Mouse (Mus musculus) lung, embryonic 16.5 days (tissue): ENCODE results near the gene BC052040. TPM values are rescaled to one million over a fixed set of nuclear protein-coding genes. Genes with fewer than 3 reads are reported as not detected.

Source experiments
- ATAC-seq: fragments of 200-750 bp; cut with Nextera tagmentation; 2 replicates; pipeline ENCODE4 v1.8.0; 2017; ENCODE audit warnings: low read depth, mild to moderate bottlenecking, moderate library complexity
- H3K27ac ChIP-seq: fragments of 300-500 bp; sonication (generic); 2 replicates; pipeline ENCODE4 v1.5.1; 2014; ENCODE audit warnings: mild to moderate bottlenecking, control low read depth, low read length
- H3K27me3 ChIP-seq: fragments of 300-500 bp; sonication (generic); 2 replicates; pipeline ENCODE4 v1.6.1; 2014; ENCODE audit warnings: low read depth, low read length, mixed read lengths; ENCODE audit not compliant: control insufficient read depth, insufficient read depth
- H3K36me3 ChIP-seq: fragments of 300-500 bp; sonication (generic); 2 replicates; pipeline ENCODE4 v1.6.1; 2014; ENCODE audit warnings: low read length; ENCODE audit not compliant: control insufficient read depth, insufficient read depth
- H3K4me1 ChIP-seq: fragments of 300-500 bp; sonication (generic); replicated peaks from 2 replicates; pipeline ENCODE4 v1.6.1; 2014; ENCODE audit warnings: low read length, mixed read lengths; ENCODE audit not compliant: control insufficient read depth, insufficient read depth
- H3K4me2 ChIP-seq: fragments of 300-500 bp; sonication (generic); 2 replicates; pipeline ENCODE4 v1.6.1; 2014; ENCODE audit warnings: low read depth, low read length, control low read depth
- H3K4me3 ChIP-seq: fragments of 300-500 bp; sonication (generic); 2 replicates; pipeline ENCODE4 v1.5.1; 2014; ENCODE audit warnings: mild to moderate bottlenecking, low read length, control low read depth
- H3K9ac ChIP-seq: fragments of 300-500 bp; sonication (generic); 2 replicates; pipeline ENCODE4 v1.6.1; 2014; ENCODE audit warnings: low read length, control low read depth
- H3K9me3 ChIP-seq: fragments of 300-500 bp; sonication (generic); 2 replicates; pipeline ENCODE4 v1.6.1; 2016; ENCODE audit warnings: low read length; ENCODE audit not compliant: control insufficient read depth
- WGBS: fragments of 180-500 bp; shearing (Covaris S2); extraction: QIAGEN DNeasy Blood & Tissue Kit; methylation state at CpG from one replicate; pipeline ENCODE4 v1.1.7; 2014; 5-methylcytosine and 5-hydroxymethylcytosine counted together
- polyA plus RNA-seq: library from polyadenylated mRNA; unstranded; fragments of >200 nt; fragmentation: Nextera tagmentation; extraction: Ambion mirVana; gene quantifications from 2 replicates; pipeline ENCODE4 v1.2.1, GENCODE M21; 2015

The BC052040 gene
- polyA plus RNA-seq, 1 experiment from 2014 or later = 12.6 TPM

GRCm38 (mm10) chr2:115597017-115597416 is 15.5 kb downstream of the BC052040 start:
- no peak overlapping the region for H3K4me3 ChIP-seq
- no peak for ATAC-seq
- no peaks in the 10 kb centered on the region for H3K36me3 ChIP-seq
- no peak overlapping the region for H3K4me2 ChIP-seq
- peaks cover 10% of the 10 kb centered on the region for H3K4me1 ChIP-seq
- WGBS = 56% methylated on average over 10 of the region's 10 CpGs
- H3K9ac ChIP-seq = no peak overlapping the region
- H3K27me3 ChIP-seq = no peaks in the 10 kb centered on the region
- H3K27ac ChIP-seq = no peak overlapping the region
- no peaks in the 10 kb centered on the region for H3K9me3 ChIP-seq

DNA sequence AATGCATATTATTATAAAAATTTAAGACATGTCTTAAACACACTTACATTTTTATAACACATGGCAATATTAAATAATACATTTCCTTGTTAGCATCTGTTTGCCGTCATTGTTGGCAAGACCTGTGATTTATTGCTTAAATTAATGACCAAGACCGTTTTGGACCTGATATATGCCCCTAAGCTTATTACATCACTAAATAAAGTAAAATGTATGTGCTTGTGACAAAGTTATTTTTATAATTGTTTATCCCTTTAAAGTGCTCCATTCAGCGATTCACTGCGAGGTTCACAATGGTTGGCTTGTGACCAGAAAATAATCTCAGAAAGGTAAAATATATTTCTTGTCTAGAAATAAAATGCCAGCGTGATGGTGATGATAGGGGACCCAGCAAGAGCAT is 16.8 kb downstream of the BC052040 start:
- no peaks in the 10 kb centered on the region for H3K27me3 ChIP-seq
- ATAC-seq = no peak

GRCm38 (mm10) chr2:115600724-115601123 is 19.2 kb downstream of the BC052040 start:
- H3K4me3 ChIP-seq = no peak overlapping the region
- H3K4me1 ChIP-seq = no peaks in the 10 kb centered on the region
- 0 out of 2 replicates have a peak, but pooled peaks have one; percentile 31 for ATAC-seq
- no peak overlapping the region for H3K9ac ChIP-seq
- H3K27me3 ChIP-seq = no peaks in the 10 kb centered on the region
- no peak overlapping the region for H3K27ac ChIP-seq
- H3K9me3 ChIP-seq = no peaks in the 10 kb centered on the region
- 42% methylated on average over 5 of the region's 5 CpGs for WGBS
- H3K36me3 ChIP-seq = no peaks in the 10 kb centered on the region
- H3K4me2 ChIP-seq = no peak overlapping the region

More for the DNA sequence above, 16.8 kb downstream of the BC052040 start:
- Histone ChIP-seq H3K4me2 (no peak overlapping the region), H3K4me1 (no peaks in the 10 kb centered on the region), H3K27ac (no peak overlapping the region), H3K4me3 (no peak overlapping the region), H3K9ac (no peak overlapping the region), H3K9me3 (no peaks in the 10 kb centered on the region), H3K36me3 (no peaks in the 10 kb centered on the region)
- WGBS = 60% methylated on average over 5 of the region's 5 CpGs

GRCm38 (mm10) chr2:115601280-115601679 is 19.8 kb downstream of the BC052040 start:
- WGBS = 91% methylated on average over 1 of the region's 1 CpGs
- Histone ChIP-seq H3K4me2 (no peak overlapping the region), H3K9me3 (no peaks in the 10 kb centered on the region), H3K36me3 (no peaks in the 10 kb centered on the region), H3K4me1 (no peaks in the 10 kb centered on the region), H3K27ac (no peak overlapping the region), H3K9ac (no peak overlapping the region), H3K4me3 (no peak overlapping the region), H3K27me3 (no peaks in the 10 kb centered on the region)
- no peak for ATAC-seq

DNA sequence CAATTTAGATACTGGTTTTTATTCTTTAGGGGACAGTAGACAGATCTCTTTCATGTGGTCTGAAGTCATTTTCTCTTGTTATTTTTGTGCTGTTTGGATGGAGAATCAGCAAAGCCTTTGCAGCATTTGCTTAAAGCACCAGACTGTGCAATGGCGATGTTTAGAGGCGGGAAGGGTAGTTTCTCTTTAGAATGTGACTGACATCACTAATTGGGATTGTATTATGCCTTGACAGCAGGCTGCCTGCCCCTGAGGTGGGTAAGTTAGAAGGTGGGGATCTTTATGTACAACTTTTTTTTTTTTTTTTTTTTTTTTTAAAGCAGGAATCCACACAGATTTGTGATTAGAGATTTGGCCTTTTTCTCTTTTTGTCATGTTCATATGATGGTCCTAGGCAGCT is 20.6 kb downstream of the BC052040 start:
- Histone ChIP-seq H3K4me1 (no peaks in the 10 kb centered on the region), H3K9me3 (no peaks in the 10 kb centered on the region), H3K27ac (no peak overlapping the region), H3K4me2 (no peak overlapping the region), H3K4me3 (no peak overlapping the region), H3K9ac (no peak overlapping the region), H3K36me3 (no peaks in the 10 kb centered on the region), H3K27me3 (no peaks in the 10 kb centered on the region)
- ATAC-seq = no peak
- 96% methylated on average over 2 of the region's 2 CpGs for WGBS

GRCm38 (mm10) chr2:115604132-115604531 is 22.6 kb downstream of the BC052040 start:
- H3K36me3 ChIP-seq = no peaks in the 10 kb centered on the region
- no peaks in the 10 kb centered on the region for H3K4me1 ChIP-seq
- no peak overlapping the region for H3K4me2 ChIP-seq
- H3K27ac ChIP-seq = no peak overlapping the region
- no peak for ATAC-seq
- no peak overlapping the region for H3K9ac ChIP-seq
- no peaks in the 10 kb centered on the region for H3K27me3 ChIP-seq
- WGBS = 79% methylated on average over 6 of the region's 6 CpGs
- H3K4me3 ChIP-seq = no peak overlapping the region
- H3K9me3 ChIP-seq = no peaks in the 10 kb centered on the region

DNA sequence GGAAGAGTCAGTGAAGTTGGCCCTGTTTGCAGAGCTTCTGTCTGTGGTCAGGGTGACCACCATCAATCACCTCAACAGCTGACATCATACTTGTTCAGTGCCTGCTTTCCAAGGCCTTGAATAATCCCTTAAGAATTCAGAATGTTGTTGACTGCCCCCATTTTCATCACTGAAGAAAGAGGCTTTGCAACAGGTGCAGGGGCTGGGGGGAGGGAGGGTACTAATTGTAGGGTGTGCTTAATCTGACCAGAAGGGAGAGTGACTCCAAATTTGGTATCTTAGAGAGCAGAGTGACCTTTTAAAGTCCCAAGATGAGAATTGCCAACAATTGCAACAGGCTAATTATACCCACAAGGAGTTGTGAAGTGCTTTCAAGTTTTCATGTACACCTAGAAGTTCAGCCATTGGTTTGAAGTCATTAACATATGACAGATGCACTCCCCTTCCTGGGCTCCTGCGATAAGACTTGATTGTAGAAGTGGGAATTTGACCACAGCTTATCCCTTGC is 24.4 kb downstream of the BC052040 start:
- Histone ChIP-seq H3K4me2 (no peak overlapping the region), H3K9me3 (no peaks in the 10 kb centered on the region), H3K27me3 (no peaks in the 10 kb centered on the region), H3K9ac (no peak overlapping the region), H3K4me3 (no peak overlapping the region), H3K4me1 (no peaks in the 10 kb centered on the region), H3K36me3 (no peaks in the 10 kb centered on the region), H3K27ac (no peak overlapping the region)
- ATAC-seq = no peak
- 45% methylated on average over 1 of the region's 1 CpGs for WGBS

GRCm38 (mm10) chr2:115609020-115609419 is 27.5 kb downstream of the BC052040 start:
- no peak overlapping the region for H3K27ac ChIP-seq
- no peak overlapping the region for H3K9ac ChIP-seq
- H3K27me3 ChIP-seq = no peaks in the 10 kb centered on the region
- ATAC-seq = no peak
- no peaks in the 10 kb centered on the region for H3K4me1 ChIP-seq
- WGBS = 93% methylated on average over 3 of the region's 3 CpGs
- no peaks in the 10 kb centered on the region for H3K9me3 ChIP-seq
- H3K4me2 ChIP-seq = no peak overlapping the region
- no peaks in the 10 kb centered on the region for H3K36me3 ChIP-seq
- H3K4me3 ChIP-seq = no peak overlapping the region

- H3K9ac ChIP-seq = no peak overlapping the region
- H3K27ac ChIP-seq = no peak overlapping the region
- H3K4me1 ChIP-seq = no peaks in the 10 kb centered on the region
- ATAC-seq = no peak
- H3K4me2 ChIP-seq = no peak overlapping the region
- no peaks in the 10 kb centered on the region for H3K36me3 ChIP-seq
- no peaks in the 10 kb centered on the region for H3K9me3 ChIP-seq
- H3K4me3 ChIP-seq = no peak overlapping the region
- H3K27me3 ChIP-seq = no peaks in the 10 kb centered on the region
- WGBS = 66% methylated on average over 2 of the region's 2 CpGs
Observed at GRCm38 (mm10) chr2:115610092-115610491, 28.6 kb downstream of the BC052040 start.

GRCm38 (mm10) chr2:115610503-115610902 is 29.0 kb downstream of the BC052040 start:
- WGBS = 85% methylated on average over 6 of the region's 6 CpGs
- H3K4me3 ChIP-seq = no peak overlapping the region

More at GRCm38 (mm10) chr2:115610503-115610902, 29.0 kb downstream of the BC052040 start:
- H3K27ac ChIP-seq = no peak overlapping the region
- H3K9me3 ChIP-seq = no peaks in the 10 kb centered on the region
- no peaks in the 10 kb centered on the region for H3K4me1 ChIP-seq
- H3K36me3 ChIP-seq = no peaks in the 10 kb centered on the region
- H3K27me3 ChIP-seq = no peaks in the 10 kb centered on the region
- ATAC-seq = no peak
- no peak overlapping the region for H3K9ac ChIP-seq
- no peak overlapping the region for H3K4me2 ChIP-seq
